Mouse (Mus musculus) MEL (cell line): Measurements from ENCODE around the gene Fbxw24.
"Not testable (repeated sequence)": the region's sequence is repeated elsewhere in the genome, so short reads cannot be mapped to it uniquely, and the experiment has no call there.

Experiments
- BHLHE40 ChIP-seq: IDR thresholded peaks from 2 replicates; pipeline ENCODE4 v1.6.1; 2012; ENCODE audit warnings: low read depth, mild to moderate bottlenecking, inconsistent platforms, low read length, improper control_type of control experiment, borderline replicate concordance
- CTCF ChIP-seq, 3 experiments: IDR thresholded peaks in 2 of 3; conservative IDR thresholded peaks in 1 of 3; 2 replicates each; pipeline ENCODE4 v1.5.1; 2011 to 2012; ENCODE audit warnings: low read length in 3 of 3, low read depth in 2 of 3, mild to moderate bottlenecking in 2 of 3, improper control_type of control experiment in 1 of 3, inconsistent platforms in 1 of 3, mixed read lengths in 1 of 3, moderate library complexity in 1 of 3; ENCODE audit not compliant: control insufficient read depth in 1 of 3, insufficient read depth in 1 of 3, poor library complexity in 1 of 3, severe bottlenecking in 1 of 3
- EP300 ChIP-seq, 2 experiments: IDR thresholded peaks; 2 replicates each; pipeline ENCODE4 v1.6.1; 2011; ENCODE audit warnings: improper control_type of control experiment in 2 of 2, low read length in 2 of 2, low read depth in 1 of 2, mild to moderate bottlenecking in 1 of 2
- MAX ChIP-seq: IDR thresholded peaks from 2 replicates; pipeline ENCODE4 v1.6.1; 2011; ENCODE audit warnings: low read length, improper control_type of control experiment
- NELFE ChIP-seq: IDR thresholded peaks from 2 replicates; pipeline ENCODE4 v1.6.1; 2011; ENCODE audit warnings: low read depth, low read length, improper control_type of control experiment
- POLR2A ChIP-seq, 2 experiments: IDR thresholded peaks; 2 replicates each; pipeline ENCODE4 v1.6.1; 2011 to 2012; ENCODE audit warnings: low read length in 2 of 2, mild to moderate bottlenecking in 2 of 2, control low read depth in 1 of 2, improper control_type of control experiment in 1 of 2, low read depth in 1 of 2, moderate library complexity in 1 of 2; ENCODE audit not compliant: control insufficient read depth in 1 of 2, insufficient read depth in 1 of 2, poor library complexity in 1 of 2
- TCF12 ChIP-seq: IDR thresholded peaks from 2 replicates; pipeline ENCODE4 v1.6.1; 2014; ENCODE audit warnings: low read depth, mild to moderate bottlenecking, inconsistent platforms, low read length, improper control_type of control experiment, moderate library complexity
- UBTF ChIP-seq: IDR thresholded peaks from 2 replicates; pipeline ENCODE4 v1.6.1; 2012; ENCODE audit warnings: low read depth, mild to moderate bottlenecking, inconsistent platforms, low read length, improper control_type of control experiment, moderate library complexity, borderline replicate concordance; ENCODE audit not compliant: insufficient read depth
- ZC3H11A ChIP-seq: IDR thresholded peaks from 2 replicates; pipeline ENCODE4 v1.6.1; 2012; ENCODE audit warnings: low read depth, mild to moderate bottlenecking, inconsistent platforms, low read length, improper control_type of control experiment
- ZKSCAN1 ChIP-seq: IDR thresholded peaks from 2 replicates; pipeline ENCODE4 v1.6.1; 2012; ENCODE audit warnings: low read depth, mild to moderate bottlenecking, inconsistent platforms, low read length, improper control_type of control experiment, moderate library complexity
- ZMIZ1 ChIP-seq: IDR thresholded peaks from 2 replicates; pipeline ENCODE4 v1.6.1; 2012; ENCODE audit warnings: low read depth, mild to moderate bottlenecking, inconsistent platforms, low read length, improper control_type of control experiment, moderate library complexity

DNA sequence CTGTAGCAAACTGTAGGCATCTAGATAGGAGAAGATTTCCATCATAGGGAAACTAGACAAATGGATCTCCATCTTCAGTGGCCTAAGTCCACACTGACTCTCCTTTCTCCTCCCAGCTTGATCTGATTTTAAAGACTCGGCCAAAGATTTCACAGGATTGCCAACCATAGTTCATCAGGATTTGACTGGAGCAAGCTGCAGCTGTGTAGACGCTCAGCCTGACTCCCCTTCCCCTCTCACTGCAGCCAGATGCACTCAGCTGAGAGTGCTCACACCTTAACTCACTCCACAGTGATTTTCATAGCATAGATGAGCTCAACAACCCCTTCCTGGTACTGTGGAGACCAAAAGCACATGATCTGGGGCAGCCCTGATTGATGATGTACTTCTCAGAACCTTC lies at the start of gene Fbxw24:
- TF ChIP-seq ZMIZ1; TCF12; CTCF (IDR thresholded peaks at IDR 0.05 in 2 of 3, conservative IDR thresholded peaks at IDR 0.05 in 1 of 3; ENCODE audit: control insufficient read depth in 1 of 3, insufficient read depth in 1 of 3, low read depth in 2 of 3, low read length in 3 of 3, poor library complexity in 1 of 3, severe bottlenecking in 1 of 3); NELFE; ZKSCAN1; POLR2A (IDR thresholded peaks at IDR 0.05; ENCODE audit: control insufficient read depth in 1 of 2, insufficient read depth in 1 of 2, low read depth in 1 of 2, low read length in 2 of 2, poor library complexity in 1 of 2); BHLHE40; ZC3H11A; UBTF; EP300 (IDR thresholded peaks at IDR 0.05; ENCODE audit: low read depth in 1 of 2, low read length in 2 of 2); MAX: not testable (repeated sequence)
